Mouse (Mus musculus): Measurements from ENCODE around the gene Brd7. TPM values are rescaled to one million over a fixed set of nuclear protein-coding genes. Genes with fewer than 3 reads are reported as not detected.

The Brd7 gene
- polyA plus RNA-seq, 1 experiment from 2014 or later = 72.2 TPM

GRCm38 (mm10) chr8:88334384-88334783, 27.6 kb downstream of the Brd7 start:
- no peak overlapping the region for H3K4me2 ChIP-seq (ENCODE audit: low read length)
- WGBS = 78% methylated on average over 2 of the region's 2 CpGs
- peaks cover 34% of the 10 kb centered on the region for H3K36me3 ChIP-seq (ENCODE audit: control insufficient read depth, insufficient read depth)
- H3K9me3 ChIP-seq (ENCODE audit: control insufficient read depth, low read length) = no peaks in the 10 kb centered on the region
- no peak overlapping the region for H3K9ac ChIP-seq (replicated peaks; ENCODE audit: low read depth, low read length)
- no peaks in the 10 kb centered on the region for H3K4me1 ChIP-seq (replicated peaks; ENCODE audit: control insufficient read depth, insufficient read depth, low read length)
- no peak overlapping the region for H3K27ac ChIP-seq (ENCODE audit: low read length)
- no peak for ATAC-seq
- no peaks in the 10 kb centered on the region for H3K27me3 ChIP-seq (replicated peaks; ENCODE audit: control insufficient read depth, insufficient read depth, low read length)
- no peak overlapping the region for H3K4me3 ChIP-seq (replicated peaks; ENCODE audit: low read length)

GRCm38 (mm10) chr8:88330816-88331215, 31.2 kb downstream of the Brd7 start:
- no peaks in the 10 kb centered on the region for H3K27me3 ChIP-seq (replicated peaks; ENCODE audit: control insufficient read depth, insufficient read depth, low read length)
- no peaks in the 10 kb centered on the region for H3K4me1 ChIP-seq (replicated peaks; ENCODE audit: control insufficient read depth, insufficient read depth, low read length)
- H3K4me3 ChIP-seq (replicated peaks; ENCODE audit: low read length) = no peak overlapping the region
- no peaks in the 10 kb centered on the region for H3K9me3 ChIP-seq (ENCODE audit: control insufficient read depth, low read length)
- no peak overlapping the region for H3K9ac ChIP-seq (replicated peaks; ENCODE audit: low read depth, low read length)
- no peak overlapping the region for H3K27ac ChIP-seq (ENCODE audit: low read length)
- ATAC-seq = no peak
- H3K36me3 ChIP-seq (ENCODE audit: control insufficient read depth, insufficient read depth) = peaks cover 33% of the 10 kb centered on the region
- 93% methylated on average over 3 of the region's 3 CpGs for WGBS
- no peak overlapping the region for H3K4me2 ChIP-seq (ENCODE audit: low read length)

DNA sequence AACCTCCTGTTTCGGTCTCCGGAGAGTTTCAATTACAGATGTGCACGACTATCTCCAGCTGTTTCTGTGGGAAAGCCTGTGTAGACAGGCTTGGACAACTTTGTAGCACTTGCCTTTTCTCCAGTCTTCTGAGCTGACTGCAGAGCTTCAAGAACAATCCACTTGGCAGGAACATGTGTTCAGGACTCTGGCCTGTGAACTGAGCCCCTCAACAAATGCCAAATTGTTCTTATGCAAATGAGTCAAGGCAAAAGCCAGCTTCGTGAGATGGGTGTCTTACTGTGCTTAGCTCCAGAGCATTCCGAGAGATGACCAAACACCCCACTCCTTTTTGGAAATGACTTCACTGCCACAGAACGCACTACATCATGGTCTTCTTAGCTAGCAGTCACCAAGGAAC, 33.3 kb downstream of the Brd7 start:
- Histone ChIP-seq H3K4me1 (replicated peaks; ENCODE audit: control insufficient read depth, insufficient read depth, low read length) (no peaks in the 10 kb centered on the region), H3K36me3 (ENCODE audit: control insufficient read depth, insufficient read depth) (peaks cover 37% of the 10 kb centered on the region), H3K4me2 (ENCODE audit: low read length) (no peak overlapping the region), H3K27ac (ENCODE audit: low read length) (no peak overlapping the region), H3K9me3 (ENCODE audit: control insufficient read depth, low read length) (no peaks in the 10 kb centered on the region), H3K9ac (replicated peaks; ENCODE audit: low read depth, low read length) (no peak overlapping the region), H3K27me3 (replicated peaks; ENCODE audit: control insufficient read depth, insufficient read depth, low read length) (no peaks in the 10 kb centered on the region), H3K4me3 (replicated peaks; ENCODE audit: low read length) (no peak overlapping the region)
- 78% methylated on average over 6 of the region's 6 CpGs for WGBS
- no peak for ATAC-seq

GRCm38 (mm10) chr8:88326328-88326727, 35.7 kb downstream of the Brd7 start:
- Histone ChIP-seq H3K9ac (replicated peaks; ENCODE audit: low read depth, low read length) (no peak overlapping the region), H3K4me2 (ENCODE audit: low read length) (no peak overlapping the region), H3K9me3 (ENCODE audit: control insufficient read depth, low read length) (no peaks in the 10 kb centered on the region), H3K27me3 (replicated peaks; ENCODE audit: control insufficient read depth, insufficient read depth, low read length) (no peaks in the 10 kb centered on the region), H3K27ac (ENCODE audit: low read length) (no peak overlapping the region), H3K4me3 (replicated peaks; ENCODE audit: low read length) (no peak overlapping the region), H3K36me3 (ENCODE audit: control insufficient read depth, insufficient read depth) (peaks cover 29% of the 10 kb centered on the region), H3K4me1 (replicated peaks; ENCODE audit: control insufficient read depth, insufficient read depth, low read length) (no peaks in the 10 kb centered on the region)
- no peak for ATAC-seq
- WGBS = 98% methylated on average over 12 of the region's 12 CpGs

DNA sequence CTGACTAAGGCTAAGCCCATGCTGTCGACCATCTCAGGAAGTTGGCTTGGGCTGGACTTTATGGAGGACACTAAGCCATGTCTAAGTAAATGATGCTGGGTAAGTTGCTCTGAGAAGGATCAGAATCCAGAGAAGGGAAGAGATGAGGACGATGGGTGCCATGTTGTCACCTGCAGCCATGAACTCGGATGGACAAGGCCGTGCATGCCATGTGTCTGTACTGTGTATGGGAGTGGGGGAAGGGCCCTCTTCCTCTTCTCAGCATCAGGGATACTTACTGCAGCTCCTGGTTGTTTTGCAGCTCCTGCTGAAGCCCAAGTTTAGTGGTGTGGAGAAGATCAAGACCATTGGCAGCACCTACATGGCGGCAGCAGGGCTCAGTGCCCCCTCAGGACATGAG, 36.2 kb downstream of the Brd7 start:
- ATAC-seq = no peak
- Histone ChIP-seq H3K27me3 (replicated peaks; ENCODE audit: control insufficient read depth, insufficient read depth, low read length) (no peaks in the 10 kb centered on the region), H3K27ac (ENCODE audit: low read length) (no peak overlapping the region), H3K36me3 (ENCODE audit: control insufficient read depth, insufficient read depth) (peaks cover 28% of the 10 kb centered on the region), H3K4me1 (replicated peaks; ENCODE audit: control insufficient read depth, insufficient read depth, low read length) (no peaks in the 10 kb centered on the region), H3K9ac (replicated peaks; ENCODE audit: low read depth, low read length) (no peak overlapping the region), H3K9me3 (ENCODE audit: control insufficient read depth, low read length) (no peaks in the 10 kb centered on the region), H3K4me2 (ENCODE audit: low read length) (no peak overlapping the region), H3K4me3 (replicated peaks; ENCODE audit: low read length) (no peak overlapping the region)
- WGBS = 94% methylated on average over 5 of the region's 5 CpGs

DNA sequence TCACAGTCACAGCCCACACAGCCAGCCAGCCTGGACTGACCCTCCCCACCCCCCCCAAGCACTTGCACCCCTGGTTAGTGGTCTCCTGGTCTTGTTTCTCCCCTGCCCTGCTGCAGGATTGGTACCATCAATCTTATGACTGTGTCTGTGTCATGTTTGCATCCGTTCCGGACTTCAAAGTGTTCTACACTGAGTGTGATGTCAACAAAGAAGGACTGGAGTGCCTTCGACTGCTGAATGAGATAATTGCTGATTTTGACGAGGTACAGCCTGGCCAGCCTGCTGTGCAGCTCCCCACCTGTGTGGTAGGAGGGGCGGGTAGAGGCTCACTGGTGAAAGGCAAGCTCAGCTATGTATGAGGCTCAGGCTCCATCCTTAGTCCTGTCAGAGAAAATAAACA, 36.7 kb downstream of the Brd7 start:
- ATAC-seq = no peak
- no peak overlapping the region for H3K4me3 ChIP-seq (replicated peaks; ENCODE audit: low read length)
- no peaks in the 10 kb centered on the region for H3K27me3 ChIP-seq (replicated peaks; ENCODE audit: control insufficient read depth, insufficient read depth, low read length)
- H3K36me3 ChIP-seq (ENCODE audit: control insufficient read depth, insufficient read depth) = peaks cover 28% of the 10 kb centered on the region
- 59% methylated on average over 5 of the region's 5 CpGs for WGBS
- H3K4me2 ChIP-seq (ENCODE audit: low read length) = no peak overlapping the region
- H3K9ac ChIP-seq (replicated peaks; ENCODE audit: low read depth, low read length) = no peak overlapping the region
- H3K9me3 ChIP-seq (ENCODE audit: control insufficient read depth, low read length) = no peaks in the 10 kb centered on the region
- H3K4me1 ChIP-seq (replicated peaks; ENCODE audit: control insufficient read depth, insufficient read depth, low read length) = no peaks in the 10 kb centered on the region
- no peak overlapping the region for H3K27ac ChIP-seq (ENCODE audit: low read length)

GRCm38 (mm10) chr8:88324760-88325159, 37.2 kb downstream of the Brd7 start:
- H3K36me3 ChIP-seq (ENCODE audit: control insufficient read depth, insufficient read depth) = peaks cover 24% of the 10 kb centered on the region
- WGBS = 91% methylated on average over 11 of the region's 11 CpGs
- H3K4me1 ChIP-seq (replicated peaks; ENCODE audit: control insufficient read depth, insufficient read depth, low read length) = no peaks in the 10 kb centered on the region
- no peaks in the 10 kb centered on the region for H3K9me3 ChIP-seq (ENCODE audit: control insufficient read depth, low read length)
- no peak for ATAC-seq
- H3K27ac ChIP-seq (ENCODE audit: low read length) = no peak overlapping the region
- no peaks in the 10 kb centered on the region for H3K27me3 ChIP-seq (replicated peaks; ENCODE audit: control insufficient read depth, insufficient read depth, low read length)
- no peak overlapping the region for H3K4me2 ChIP-seq (ENCODE audit: low read length)
- H3K4me3 ChIP-seq (replicated peaks; ENCODE audit: low read length) = no peak overlapping the region
- no peak overlapping the region for H3K9ac ChIP-seq (replicated peaks; ENCODE audit: low read depth, low read length)

DNA sequence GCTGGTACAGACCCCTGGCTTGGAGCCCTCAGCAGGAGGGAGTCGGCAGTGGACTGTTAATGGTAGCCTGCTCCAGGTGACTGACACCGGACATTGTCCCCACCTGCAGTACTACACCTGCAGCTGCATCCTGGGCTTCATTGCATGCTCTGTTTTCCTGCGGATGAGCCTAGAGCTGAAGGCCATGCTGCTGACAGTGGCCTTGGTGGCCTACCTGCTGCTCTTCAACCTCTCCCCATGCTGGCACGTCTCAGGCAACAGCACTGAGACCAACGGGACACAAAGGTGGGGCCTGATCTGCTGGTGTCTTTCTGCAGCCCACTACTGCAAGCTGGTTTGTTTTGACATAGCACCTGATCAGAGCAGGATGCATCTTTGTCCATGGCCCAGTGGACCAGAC, 38.5 kb downstream of the Brd7 start:
- Histone ChIP-seq H3K4me1 (replicated peaks; ENCODE audit: control insufficient read depth, insufficient read depth, low read length) (no peaks in the 10 kb centered on the region), H3K4me3 (replicated peaks; ENCODE audit: low read length) (no peak overlapping the region), H3K9ac (replicated peaks; ENCODE audit: low read depth, low read length) (no peak overlapping the region), H3K4me2 (ENCODE audit: low read length) (no peak overlapping the region), H3K27me3 (replicated peaks; ENCODE audit: control insufficient read depth, insufficient read depth, low read length) (no peaks in the 10 kb centered on the region), H3K36me3 (ENCODE audit: control insufficient read depth, insufficient read depth) (peaks cover 16% of the 10 kb centered on the region), H3K9me3 (ENCODE audit: control insufficient read depth, low read length) (no peaks in the 10 kb centered on the region), H3K27ac (ENCODE audit: low read length) (no peak overlapping the region)
- WGBS = 92% methylated on average over 5 of the region's 5 CpGs
- no peak for ATAC-seq

- Histone ChIP-seq H3K4me2 (ENCODE audit: low read length) (no peak overlapping the region), H3K27ac (ENCODE audit: low read length) (no peak overlapping the region), H3K4me1 (replicated peaks; ENCODE audit: control insufficient read depth, insufficient read depth, low read length) (peaks cover 6% of the 10 kb centered on the region), H3K4me3 (replicated peaks; ENCODE audit: low read length) (no peak overlapping the region), H3K9me3 (ENCODE audit: control insufficient read depth, low read length) (no peaks in the 10 kb centered on the region), H3K36me3 (ENCODE audit: control insufficient read depth, insufficient read depth) (peaks cover 8% of the 10 kb centered on the region; the same call in 1 of the 2 replicates), H3K9ac (replicated peaks; ENCODE audit: low read depth, low read length) (no peak overlapping the region), H3K27me3 (replicated peaks; ENCODE audit: control insufficient read depth, insufficient read depth, low read length) (no peaks in the 10 kb centered on the region)
- no peak for ATAC-seq
- WGBS = 89% methylated on average over 5 of the region's 5 CpGs
Measured at GRCm38 (mm10) chr8:88321387-88321786, 40.6 kb downstream of the Brd7 start.

DNA sequence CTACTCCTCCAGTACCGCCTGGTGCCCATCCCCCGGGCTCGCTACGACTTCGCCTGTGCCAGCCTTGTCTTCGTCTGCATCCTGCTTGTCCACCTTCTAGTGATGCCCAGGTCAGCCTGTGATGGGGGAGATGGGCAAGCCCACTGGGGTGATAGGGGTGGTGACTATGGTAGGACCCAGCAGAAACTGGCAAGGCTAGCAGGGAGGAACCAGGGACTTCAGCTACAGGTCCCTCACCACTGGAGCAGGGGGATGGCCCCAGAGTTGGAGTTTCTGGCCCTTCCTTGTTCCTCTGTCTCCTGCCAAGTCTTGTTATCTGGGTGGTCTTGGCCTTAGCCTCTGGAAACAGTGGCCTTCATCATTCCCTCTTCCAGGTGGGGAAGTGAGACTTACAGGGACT, 41.9 kb downstream of the Brd7 start:
- Histone ChIP-seq H3K9ac (replicated peaks; ENCODE audit: low read depth, low read length) (no peak overlapping the region), H3K4me3 (replicated peaks; ENCODE audit: low read length) (no peak overlapping the region), H3K27me3 (replicated peaks; ENCODE audit: control insufficient read depth, insufficient read depth, low read length) (no peaks in the 10 kb centered on the region), H3K36me3 (ENCODE audit: control insufficient read depth, insufficient read depth) (peaks cover 4% of the 10 kb centered on the region; the same call in 1 of the 2 replicates), H3K27ac (ENCODE audit: low read length) (no peak overlapping the region), H3K9me3 (ENCODE audit: control insufficient read depth, low read length) (no peaks in the 10 kb centered on the region), H3K4me1 (replicated peaks; ENCODE audit: control insufficient read depth, insufficient read depth, low read length) (peaks cover 12% of the 10 kb centered on the region), H3K4me2 (ENCODE audit: low read length) (no peak overlapping the region)
- ATAC-seq = no peak
- WGBS = 95% methylated on average over 6 of the region's 6 CpGs

Measured in forebrain, embryonic 16.5 days (tissue).